Mouse (Mus musculus) kidney, adult 2 months (tissue): Measurements from ENCODE around the gene Lysmd1.

ENCODE experiments used
- CTCF ChIP-seq: fragments of 200-500 bp; conservative IDR thresholded peaks from 2 replicates; pipeline ENCODE4 v1.5.1; 2011; ENCODE audit warnings: low read depth, mild to moderate bottlenecking, control low read depth, low read length, moderate library complexity, mixed read lengths; ENCODE audit not compliant: insufficient read depth, insufficient read length
- POLR2A ChIP-seq: fragments of 200-500 bp; IDR thresholded peaks from one replicate; pipeline ENCODE4 v1.6.1; 2011; ENCODE audit warnings: low read depth, low read length, control low read depth

DNA sequence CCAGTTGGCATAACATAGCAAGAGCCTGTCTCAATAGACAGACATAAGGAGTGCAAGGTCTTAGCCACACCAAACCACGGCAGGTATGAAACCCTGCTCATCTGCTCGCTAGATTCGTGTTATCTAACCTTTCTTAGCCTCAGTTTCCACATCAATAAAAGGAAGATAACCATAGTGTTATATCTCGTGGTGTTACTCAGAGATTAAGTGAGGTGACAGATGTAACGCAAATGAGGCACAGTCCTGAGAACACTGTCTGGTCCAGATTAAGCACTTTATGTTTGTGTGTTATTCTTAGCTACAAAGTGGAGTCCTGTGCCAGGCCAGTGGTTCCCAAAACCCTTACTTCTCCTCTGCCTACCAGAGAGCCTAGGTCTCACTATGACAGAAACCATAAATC is 31.0 kb downstream of the Lysmd1 start:
- TF ChIP-seq CTCF (no peak), POLR2A (no peak)
